12 mouse cellular contexts compared by ENCODE assay signal in genomic region chr7:115362117-115362516, GRCm38 (mm10).
"Had no signal": no experiment of that assay in that cellular context is flagged by ENCODE, and none has a peak within 500 bp of the region (broad histone marks: within the 10 kb centered on the region; RNA-seq: fewer than 3 reads in every experiment).

No protein-coding gene starts in this region.

- H3K36me3 ChIP-seq: limb, embryonic 12.5 days; midbrain, embryonic 12.5 days had no signal

- H3K4me3 ChIP-seq: limb, embryonic 12.5 days; midbrain, embryonic 12.5 days had no signal

- H3K9me3 ChIP-seq: limb, embryonic 12.5 days had no signal

- H3K9ac ChIP-seq: limb, embryonic 12.5 days; liver, embryonic 14.5 days; midbrain, embryonic 12.5 days had no signal

- H3K27ac ChIP-seq: kidney, postnatal 0 days; limb, embryonic 12.5 days; liver, embryonic 14.5 days; midbrain, embryonic 12.5 days had no signal

- H3K27me3 ChIP-seq: limb, embryonic 12.5 days; midbrain, embryonic 12.5 days had no signal

- DNase-seq: kidney, adult 9 months; kidney, postnatal 36 days; liver; lung, adult 18-20 months; lung, postnatal 4 days; right cerebral cortex, postnatal 25 days; thymus, adult 18-20 months; thymus, postnatal 25 days had no signal

- H3K4me1 ChIP-seq: limb, embryonic 12.5 days; midbrain, embryonic 12.5 days had no signal
